Mouse (Mus musculus) brain, embryonic 14.5 days (tissue): ENCODE data around the gene Plcd1.

Experiments used
- CTCF ChIP-seq: fragments of 200-500 bp; IDR thresholded peaks from 2 replicates; pipeline ENCODE4 v1.5.1; 2012; ENCODE audit warnings: inconsistent platforms, mild to moderate bottlenecking, moderate library complexity, borderline replicate concordance; ENCODE audit not compliant: insufficient read depth, insufficient read length; ENCODE audit errors: extremely low read depth
- POLR2A ChIP-seq: fragments of 200-500 bp; IDR thresholded peaks from 2 replicates; pipeline ENCODE4 v1.6.1; 2012; ENCODE audit warnings: mild to moderate bottlenecking, inconsistent platforms, borderline replicate concordance; ENCODE audit not compliant: poor library complexity, insufficient read depth, insufficient read length, severe bottlenecking; ENCODE audit errors: extremely low read depth

DNA sequence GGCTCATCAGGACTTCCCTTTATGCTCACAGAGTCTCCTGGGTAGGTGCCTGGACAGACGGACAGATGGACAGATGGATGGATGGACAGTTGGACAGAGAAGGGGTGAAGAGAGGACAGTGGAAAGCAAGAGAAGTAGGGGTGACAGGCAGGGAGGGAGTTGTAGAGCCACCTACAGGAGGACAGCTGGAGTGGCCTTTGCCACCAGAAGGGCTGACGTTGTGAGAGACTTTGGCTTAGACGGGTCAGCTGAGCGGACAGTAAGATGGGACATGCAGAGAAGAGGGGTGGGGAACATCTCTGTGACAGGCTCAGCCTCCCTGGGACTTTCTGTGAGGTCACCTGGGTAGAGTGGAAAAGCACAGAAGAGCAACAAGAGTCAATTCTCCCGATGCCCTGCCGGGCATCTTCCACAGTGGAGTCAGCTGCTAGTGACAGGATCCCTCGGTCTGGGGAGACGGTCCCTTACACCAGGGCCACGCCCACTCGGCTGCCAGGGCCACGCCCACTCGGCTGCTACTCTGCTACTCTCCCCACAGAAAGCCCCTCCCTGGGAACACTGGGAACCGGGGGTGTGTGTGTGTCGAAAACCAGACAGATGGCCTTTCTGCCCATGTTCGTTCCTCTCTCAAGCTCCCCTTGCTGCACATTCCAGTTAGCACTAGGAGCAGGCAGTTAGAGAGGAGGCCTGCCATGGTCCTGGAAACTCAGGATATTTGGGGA, 7.0 kb upstream of the Plcd1 start:
- TF ChIP-seq CTCF (no peak), POLR2A (no peak)
